Mouse (Mus musculus) hindbrain, embryonic 13.5 days (tissue): Measurements from ENCODE around the gene Plekhm2. TPM values are rescaled to one million over a fixed set of nuclear protein-coding genes. Genes with fewer than 3 reads are reported as not detected.

Experiments used
- ATAC-seq: fragments of 200-750 bp; cut with Nextera tagmentation; 2 replicates; pipeline ENCODE4 v1.8.0; 2017; ENCODE audit warnings: moderate TSS enrichment; ENCODE audit not compliant: low FRiP score
- H3K27ac ChIP-seq: fragments of 300-500 bp; sonication (generic); 2 replicates; pipeline ENCODE4 v1.5.1; 2015; ENCODE audit warnings: inconsistent platforms, mild to moderate bottlenecking, moderate library complexity
- H3K27me3 ChIP-seq: fragments of 300-500 bp; sonication (generic); 2 replicates; pipeline ENCODE4 v1.6.1; 2015; ENCODE audit warnings: mild to moderate bottlenecking, inconsistent platforms
- H3K36me3 ChIP-seq: fragments of 300-500 bp; sonication (generic); 2 replicates; pipeline ENCODE4 v1.6.1; 2015; ENCODE audit warnings: mild to moderate bottlenecking, inconsistent platforms
- H3K4me1 ChIP-seq: fragments of 300-500 bp; sonication (generic); replicated peaks from 2 replicates; pipeline ENCODE4 v1.6.1; 2015; ENCODE audit warnings: inconsistent platforms
- H3K4me2 ChIP-seq: fragments of 300-500 bp; sonication (generic); 2 replicates; pipeline ENCODE4 v1.6.1; 2015; ENCODE audit warnings: inconsistent platforms, mild to moderate bottlenecking, moderate library complexity
- H3K4me3 ChIP-seq: fragments of 300-500 bp; sonication (generic); 2 replicates; pipeline ENCODE4 v1.5.1; 2015; ENCODE audit warnings: mild to moderate bottlenecking, inconsistent platforms
- H3K9ac ChIP-seq: fragments of 300-500 bp; sonication (generic); 2 replicates; pipeline ENCODE4 v1.6.1; 2015; ENCODE audit warnings: mild to moderate bottlenecking, inconsistent platforms
- H3K9me3 ChIP-seq: fragments of 300-500 bp; sonication (generic); 2 replicates; pipeline ENCODE4 v1.6.1; 2016; ENCODE audit warnings: inconsistent platforms
- WGBS: fragments of 180-500 bp; shearing (Covaris S2); methylation state at CpG from one replicate; pipeline ENCODE4 v1.1.7; 2015; 5-methylcytosine and 5-hydroxymethylcytosine counted together
- polyA plus RNA-seq: library from polyadenylated mRNA; unstranded; fragments of >200 nt; fragmentation: Nextera tagmentation; extraction: Ambion mirVana; gene quantifications from 2 replicates; pipeline ENCODE4 v1.2.1, GENCODE M21; 2015

Gene Plekhm2
- polyA plus RNA-seq, 1 experiment from 2014 or later: 6.9 TPM

- H3K27ac ChIP-seq: peak overlapping the region; percentile 27
- H3K27me3 ChIP-seq: peaks cover 20% of the 10 kb centered on the region; the same call in 1 of the 2 replicates
- H3K36me3 ChIP-seq: peaks cover 12% of the 10 kb centered on the region; the same call in 1 of the 2 replicates
- WGBS: 1% methylated on average over 50 of the region's 57 CpGs
- peak; percentile 30 for ATAC-seq
- peaks cover 32% of the 10 kb centered on the region for H3K4me1 ChIP-seq
- H3K9me3 ChIP-seq: no peaks in the 10 kb centered on the region
- peak overlapping the region; percentile 85 for H3K4me2 ChIP-seq
- H3K4me3 ChIP-seq: peak overlapping the region; percentile 61
- peak overlapping the region; percentile 84 for H3K9ac ChIP-seq
Measured at GRCm38 (mm10) chr4:141599251-141600141, 65.2 kb downstream of the Plekhm2 start.

GRCm38 (mm10) chr4:141598894-141599250 is 65.8 kb downstream of the Plekhm2 start:
- H3K27ac ChIP-seq: peak overlapping the region; percentile 27
- H3K36me3 ChIP-seq: peaks cover 18% of the 10 kb centered on the region
- H3K4me2 ChIP-seq: peak overlapping the region; percentile 85
- ATAC-seq: no peak
- H3K4me1 ChIP-seq: peaks cover 28% of the 10 kb centered on the region
- peaks cover 20% of the 10 kb centered on the region; the same call in 1 of the 2 replicates for H3K27me3 ChIP-seq
- H3K4me3 ChIP-seq: peak overlapping the region; percentile 61
- WGBS: 1% methylated on average over 9 of the region's 9 CpGs
- H3K9me3 ChIP-seq: no peaks in the 10 kb centered on the region
- peak overlapping the region; percentile 84 for H3K9ac ChIP-seq

GRCm38 (mm10) chr4:141598199-141598893 is 66.4 kb downstream of the Plekhm2 start:
- Histone ChIP-seq H3K4me2 (peak overlapping the region; percentile 85), H3K27ac (peak overlapping the region; percentile 27), H3K4me1 (peaks cover 28% of the 10 kb centered on the region), H3K36me3 (peaks cover 18% of the 10 kb centered on the region), H3K9ac (peak overlapping the region; percentile 84), H3K9me3 (no peaks in the 10 kb centered on the region), H3K4me3 (peak overlapping the region; percentile 61), H3K27me3 (peaks cover 20% of the 10 kb centered on the region; the same call in 1 of the 2 replicates)
- ATAC-seq: no peak
- 0% methylated on average over 19 of the region's 19 CpGs for WGBS

DNA sequence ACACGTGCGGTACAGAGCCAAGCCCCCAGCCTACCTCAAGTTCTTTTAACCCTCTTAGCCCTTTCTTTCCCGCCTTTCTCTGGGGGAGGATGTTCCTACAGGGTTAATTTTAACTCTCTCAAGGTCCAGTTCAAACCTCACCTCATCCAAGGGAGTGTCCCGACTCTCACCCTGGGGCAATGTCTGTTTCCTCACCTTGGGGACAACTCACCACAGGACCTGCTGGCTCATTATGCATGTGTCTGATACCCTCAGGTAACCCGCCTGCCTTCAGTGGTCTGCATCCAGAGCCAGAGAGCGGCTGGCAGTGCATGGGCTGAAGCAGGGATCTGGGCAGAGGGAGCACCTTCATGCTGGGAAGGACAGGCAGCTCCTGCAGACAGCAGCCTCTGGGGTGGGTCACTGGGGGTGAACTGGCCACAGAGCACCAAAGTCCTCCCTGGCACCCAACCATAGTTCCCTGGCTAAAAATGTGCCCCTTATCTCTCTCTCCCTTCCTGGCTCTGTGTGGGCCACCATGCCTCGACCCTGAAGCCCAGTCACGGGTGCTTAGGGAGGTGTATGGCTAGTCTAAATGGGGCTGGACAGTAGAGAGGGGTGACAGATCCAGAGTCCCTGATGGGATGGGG is 67.9 kb downstream of the Plekhm2 start:
- no peak overlapping the region for H3K4me2 ChIP-seq
- WGBS: 90% methylated on average over 8 of the region's 8 CpGs
- H3K27me3 ChIP-seq: peaks cover 20% of the 10 kb centered on the region; the same call in 1 of the 2 replicates
- H3K4me1 ChIP-seq: peaks cover 28% of the 10 kb centered on the region
- H3K9ac ChIP-seq: no peak overlapping the region
- no peaks in the 10 kb centered on the region for H3K9me3 ChIP-seq
- H3K36me3 ChIP-seq: peaks cover 18% of the 10 kb centered on the region
- ATAC-seq: no peak
- no peak overlapping the region for H3K27ac ChIP-seq
- no peak overlapping the region for H3K4me3 ChIP-seq

- Histone ChIP-seq H3K9me3 (no peaks in the 10 kb centered on the region), H3K4me3 (no peak overlapping the region), H3K4me2 (no peak overlapping the region), H3K27ac (no peak overlapping the region), H3K4me1 (peaks cover 28% of the 10 kb centered on the region), H3K9ac (no peak overlapping the region), H3K36me3 (peaks cover 25% of the 10 kb centered on the region), H3K27me3 (peaks cover 12% of the 10 kb centered on the region; the same call in 1 of the 2 replicates)
- 83% methylated on average over 9 of the region's 9 CpGs for WGBS
- ATAC-seq: no peak
Measured at GRCm38 (mm10) chr4:141595605-141596268, 69.0 kb downstream of the Plekhm2 start.

DNA sequence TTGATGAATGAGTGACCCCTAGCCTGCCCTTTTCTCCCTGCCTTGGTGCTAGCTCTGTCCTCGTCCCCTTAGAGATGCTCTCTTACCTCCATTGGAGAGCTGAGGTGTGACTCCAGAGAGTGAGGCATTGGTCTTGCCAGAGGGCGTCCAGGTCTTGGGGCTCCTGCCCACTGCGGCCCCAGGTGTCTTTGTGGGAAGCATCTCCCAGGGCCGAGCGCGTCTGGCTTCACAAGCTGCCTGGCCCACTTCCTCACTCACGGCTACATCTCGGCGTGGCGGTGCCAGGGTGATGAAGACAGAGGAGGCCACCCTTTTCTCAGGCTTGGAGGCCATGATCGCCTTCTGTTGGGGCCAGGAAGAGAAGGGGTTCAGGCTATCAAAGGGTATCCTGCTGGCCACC is 69.6 kb downstream of the Plekhm2 start:
- 91% methylated on average over 11 of the region's 11 CpGs for WGBS
- Histone ChIP-seq H3K27me3 (peaks cover 8% of the 10 kb centered on the region; the same call in 1 of the 2 replicates), H3K27ac (no peak overlapping the region), H3K4me1 (peaks cover 24% of the 10 kb centered on the region), H3K36me3 (peaks cover 28% of the 10 kb centered on the region), H3K9ac (no peak overlapping the region), H3K4me2 (no peak overlapping the region), H3K9me3 (no peaks in the 10 kb centered on the region), H3K4me3 (no peak overlapping the region)
- ATAC-seq: no peak

- WGBS: 26% methylated on average over 3 of the region's 3 CpGs
Measured at GRCm38 (mm10) chr4:141591547-141591946, 73.2 kb downstream of the Plekhm2 start.

DNA sequence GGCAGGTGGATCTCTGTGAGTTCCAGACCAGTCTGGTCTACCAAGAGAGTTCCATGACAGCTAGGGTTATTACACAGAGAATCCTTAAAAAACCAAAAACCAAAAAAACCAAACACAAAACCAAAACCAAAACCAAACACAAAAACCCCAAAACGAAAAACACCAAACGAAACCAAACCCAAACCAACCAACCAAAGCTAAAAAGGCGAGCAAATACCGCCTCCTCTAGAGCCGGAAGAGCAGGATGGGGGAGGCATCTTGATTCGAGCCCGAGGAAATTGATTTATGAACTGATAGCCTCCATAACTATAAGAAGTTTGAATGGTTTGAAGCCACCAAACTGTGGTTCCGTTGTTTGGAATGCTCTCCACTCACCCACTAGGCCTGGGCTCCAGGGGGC is 80.8 kb downstream of the Plekhm2 start:
- ATAC-seq: no peak
- Histone ChIP-seq H3K36me3 (peaks cover 45% of the 10 kb centered on the region), H3K4me3 (no peak overlapping the region), H3K4me1 (no peaks in the 10 kb centered on the region), H3K4me2 (no peak overlapping the region), H3K27ac (no peak overlapping the region), H3K9me3 (no peaks in the 10 kb centered on the region), H3K9ac (no peak overlapping the region), H3K27me3 (no peaks in the 10 kb centered on the region)
- WGBS: 94% methylated on average over 8 of the region's 8 CpGs

More at GRCm38 (mm10) chr4:141591547-141591946, 73.2 kb downstream of the Plekhm2 start:
- Histone ChIP-seq H3K36me3 (peaks cover 46% of the 10 kb centered on the region), H3K4me1 (no peaks in the 10 kb centered on the region), H3K4me3 (no peak overlapping the region), H3K9me3 (no peaks in the 10 kb centered on the region), H3K4me2 (no peak overlapping the region), H3K27ac (no peak overlapping the region), H3K27me3 (no peaks in the 10 kb centered on the region), H3K9ac (no peak overlapping the region)
- no peak for ATAC-seq

DNA sequence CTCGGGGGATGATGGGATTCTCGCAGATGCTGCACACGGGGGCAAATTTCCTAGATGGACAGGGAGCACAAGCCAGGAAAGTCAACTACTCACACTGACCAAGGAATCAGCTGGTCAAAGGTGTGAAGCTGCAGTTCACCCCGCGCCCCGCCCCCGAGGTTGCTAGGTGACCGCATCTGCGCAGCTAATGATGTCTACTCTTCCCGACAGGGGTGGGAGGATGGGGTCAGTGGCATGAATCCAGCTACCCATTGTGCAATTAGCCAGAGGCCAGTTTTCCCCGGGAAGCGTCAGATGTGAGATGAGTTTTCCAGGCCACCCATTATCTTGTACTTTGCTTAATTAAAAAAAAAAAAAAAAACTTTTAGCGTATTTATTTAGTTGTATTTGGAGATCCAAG is 83.6 kb downstream of the Plekhm2 start:
- 74% methylated on average over 13 of the region's 13 CpGs for WGBS
- Histone ChIP-seq H3K4me3 (no peak overlapping the region), H3K27me3 (no peaks in the 10 kb centered on the region), H3K27ac (no peak overlapping the region), H3K9ac (no peak overlapping the region), H3K36me3 (peaks cover 51% of the 10 kb centered on the region), H3K4me1 (no peaks in the 10 kb centered on the region), H3K4me2 (no peak overlapping the region), H3K9me3 (no peaks in the 10 kb centered on the region)
- no peak for ATAC-seq

GRCm38 (mm10) chr4:141578833-141579232 is 85.9 kb downstream of the Plekhm2 start:
- Histone ChIP-seq H3K9ac (no peak overlapping the region), H3K27ac (no peak overlapping the region), H3K4me2 (no peak overlapping the region), H3K36me3 (peaks cover 44% of the 10 kb centered on the region), H3K4me3 (no peak overlapping the region), H3K4me1 (no peaks in the 10 kb centered on the region), H3K9me3 (no peaks in the 10 kb centered on the region), H3K27me3 (no peaks in the 10 kb centered on the region; the same call in 1 of the 2 replicates)
- no peak for ATAC-seq
- 93% methylated on average over 3 of the region's 3 CpGs for WGBS

DNA sequence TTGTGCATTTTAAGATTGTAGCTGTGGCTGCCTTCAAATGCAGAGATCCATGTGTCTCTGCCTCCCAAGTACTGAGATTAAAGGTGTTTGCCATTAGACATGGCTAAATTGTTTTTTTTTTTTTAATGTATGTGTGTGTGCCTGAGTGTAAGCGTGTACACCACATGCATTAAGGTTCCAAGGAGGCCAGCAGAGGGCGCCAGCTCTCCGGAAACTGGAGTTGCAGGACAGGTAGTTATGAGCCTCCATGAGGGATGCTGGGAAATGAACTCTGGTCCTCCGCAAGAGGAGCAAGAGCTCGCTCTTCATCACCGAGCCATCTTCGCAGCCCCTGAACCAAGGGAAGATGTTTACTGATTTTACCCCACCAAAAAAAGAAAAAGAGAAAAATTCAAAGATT is 87.8 kb downstream of the Plekhm2 start:
- ATAC-seq: no peak
- no peaks in the 10 kb centered on the region for H3K4me1 ChIP-seq
- H3K36me3 ChIP-seq: peaks cover 29% of the 10 kb centered on the region
- no peaks in the 10 kb centered on the region for H3K9me3 ChIP-seq
- H3K27me3 ChIP-seq: no peaks in the 10 kb centered on the region; the same call in 1 of the 2 replicates
- no peak overlapping the region for H3K27ac ChIP-seq
- H3K9ac ChIP-seq: no peak overlapping the region
- H3K4me2 ChIP-seq: no peak overlapping the region
- no peak overlapping the region for H3K4me3 ChIP-seq
- WGBS: 92% methylated on average over 7 of the region's 7 CpGs
